Mouse (Mus musculus) left cerebral cortex, postnatal 4 days (tissue): Measurements from ENCODE around the gene Pml. TPM values are rescaled to one million over a fixed set of nuclear protein-coding genes. Genes with fewer than 3 reads are reported as not detected.

Source experiments
- DNase-seq: peaks from one replicate; pipeline ENCODE4 v3.0.0-alpha.2; 2022
- intact Hi-C: fragments of 180-260 bp; cut with DNase I; formaldehyde crosslinking; loops from one replicate; pipeline ENCODE4 v1.15.1; 2025
- total RNA-seq, 2 experiments: library from RNA; stranded (reverse); gene quantifications; 2 replicates each; pipeline ENCODE4 v1.2.3; 2021

Gene Pml
- total RNA-seq, 2 experiments from 2014 or later: 11.3 to 14.7 TPM

DNA sequence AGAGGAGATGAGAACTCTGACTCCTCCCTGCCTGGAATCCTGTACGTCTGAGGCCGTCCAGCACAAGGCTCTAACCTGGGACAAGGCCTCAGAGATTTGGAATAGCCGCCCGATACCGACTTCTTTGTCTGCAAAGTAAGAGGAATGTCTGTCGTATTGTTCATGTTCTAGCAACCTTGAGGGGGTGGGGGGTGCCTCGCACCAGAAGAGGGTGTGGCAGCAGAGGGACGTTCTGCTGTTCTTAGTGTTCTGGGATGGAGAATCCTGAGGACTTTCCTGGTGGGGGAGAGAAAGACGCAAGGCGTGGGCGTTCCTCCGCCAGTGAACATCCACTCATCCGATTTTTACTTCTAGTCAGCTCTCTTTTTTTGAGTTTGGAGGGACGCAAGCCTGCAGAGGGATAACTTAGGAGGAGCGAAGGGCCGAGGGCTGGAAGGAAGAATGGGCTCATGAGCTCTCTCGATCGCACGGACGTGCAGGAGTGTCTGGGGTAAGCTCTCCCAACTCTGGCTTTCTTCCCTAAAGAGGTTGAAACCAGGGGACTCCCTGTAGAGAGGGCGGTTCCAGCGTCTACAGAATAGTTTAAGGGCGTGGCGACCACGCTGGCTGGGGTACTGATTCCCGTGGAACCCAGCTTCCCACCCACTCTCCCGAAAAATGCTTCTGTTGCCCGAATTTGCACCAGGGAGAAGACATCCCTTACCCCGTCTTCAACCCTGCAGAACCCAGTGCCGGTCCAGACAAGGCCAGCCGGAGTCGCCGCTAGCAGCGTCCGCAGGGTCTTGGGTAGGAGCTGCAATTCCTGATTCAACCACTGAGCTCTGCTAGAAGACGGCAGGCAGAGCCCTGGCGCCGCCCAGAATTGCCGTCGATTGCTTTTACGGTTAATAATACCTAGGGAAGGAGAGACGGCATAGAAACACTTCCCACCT lies 45.8 kb downstream of the Pml start, which contains the start of the genes Islr and Islr2:
Gene Islr, minus strand, starts transcription at position 791 of the 932 bp plus-strand sequence.
Gene Islr2, minus strand, starts transcription at position 804 of the 932 bp plus-strand sequence.
- intact Hi-C loops: loop anchor here (5.0 kb wide), 1 partner anchor 151 kb away; no protein-coding TSS in a partner anchor
- DNase-seq: peak; percentile 78

- intact Hi-C loops: loop anchor here (5.0 kb wide), 1 partner anchor 151 kb away; no protein-coding TSS in a partner anchor
- DNase-seq: peak; percentile 49
These were observed 46.7 kb downstream of the Pml start for GRCm38 (mm10) chr9:58202676-58203453.

- intact Hi-C loops: loop anchor here (5.0 kb wide), 1 partner anchor 150 kb away; no protein-coding TSS in a partner anchor
These were observed 47.6 kb downstream of the Pml start for GRCm38 (mm10) chr9:58201861-58202549.

DNA sequence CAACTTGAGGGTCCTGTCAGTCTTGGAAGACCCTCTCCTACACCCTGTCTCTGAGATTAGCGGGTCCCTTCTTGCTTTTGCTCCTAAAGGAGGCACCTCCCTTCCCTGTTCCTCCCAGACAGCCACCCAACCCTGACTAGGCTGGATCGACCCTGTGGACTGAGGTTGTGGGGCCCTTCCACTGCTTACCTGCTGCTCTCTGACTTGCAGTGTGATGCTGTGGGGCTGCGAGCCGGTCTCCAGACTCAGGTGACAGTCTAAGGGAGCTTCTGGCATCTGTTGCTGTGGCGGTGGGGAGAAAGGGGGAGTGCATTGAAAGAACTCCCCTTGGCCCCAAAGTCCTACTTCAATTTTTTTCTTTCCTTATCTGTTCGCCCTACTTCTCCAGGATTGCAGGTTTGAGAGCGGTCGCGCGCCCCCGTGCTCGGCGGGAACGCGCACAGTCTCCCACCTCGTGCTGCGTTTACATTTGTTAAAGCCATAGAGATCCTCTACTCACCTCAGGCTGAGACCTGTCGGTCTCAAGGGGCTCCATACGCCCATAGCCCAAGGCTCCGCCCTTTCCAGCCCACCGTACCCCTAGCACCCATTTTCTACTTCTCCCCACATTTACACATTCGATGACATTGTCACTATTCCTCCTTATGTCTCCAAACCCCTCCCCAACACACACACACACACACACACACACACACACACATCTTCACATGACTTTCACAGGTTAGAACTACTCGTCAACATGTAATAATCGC lies 48.3 kb downstream of the Pml start:
- DNase-seq: no peak
- intact Hi-C loops: loop anchor here (5.0 kb wide), 1 partner anchor 149 kb away; no protein-coding TSS in a partner anchor

More at GRCm38 (mm10) chr9:58201861-58202549, 47.6 kb downstream of the Pml start:
- DNase-seq: peak; percentile 41

DNA sequence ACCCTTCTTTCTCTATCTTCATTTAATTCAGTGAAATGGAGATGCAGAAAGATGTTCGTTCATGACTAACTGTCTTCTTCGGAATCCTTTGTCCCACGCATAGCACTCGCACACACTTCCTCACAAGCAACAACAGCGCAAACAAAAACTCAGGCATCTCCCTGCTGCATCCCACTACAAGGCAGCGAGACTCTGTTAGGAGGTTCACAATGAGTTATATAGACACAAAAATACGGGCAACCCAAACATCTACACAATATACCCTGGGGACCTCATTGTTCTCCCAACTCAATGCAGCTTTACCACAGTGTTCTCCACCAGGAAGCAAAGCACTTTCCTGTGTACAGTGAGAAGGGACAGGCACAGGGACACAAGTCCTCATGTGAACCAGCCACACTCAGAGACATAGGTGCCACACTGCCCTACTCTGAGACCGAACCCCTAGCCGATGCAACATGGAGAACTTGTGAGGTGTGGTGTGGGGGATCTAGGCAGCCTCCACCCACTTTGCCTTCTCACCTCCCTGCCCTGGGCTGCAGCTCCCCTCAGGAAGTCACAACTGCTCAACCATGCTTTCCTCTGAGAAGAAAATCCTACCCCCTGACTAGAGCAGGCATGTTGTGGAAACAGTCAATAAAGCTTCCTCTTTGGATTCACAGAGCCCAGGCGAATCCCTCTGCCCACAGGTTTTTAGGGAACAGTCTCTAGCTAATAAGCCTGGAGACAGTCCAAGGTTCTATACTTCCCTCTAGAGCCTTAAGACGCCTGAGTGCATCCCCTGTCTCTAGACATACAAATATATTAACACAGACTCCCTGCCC lies 49.1 kb downstream of the Pml start:
- no peak for DNase-seq
- intact Hi-C loops: loop anchor here (5.0 kb wide), 1 partner anchor 148 kb away; no protein-coding TSS in a partner anchor

DNA sequence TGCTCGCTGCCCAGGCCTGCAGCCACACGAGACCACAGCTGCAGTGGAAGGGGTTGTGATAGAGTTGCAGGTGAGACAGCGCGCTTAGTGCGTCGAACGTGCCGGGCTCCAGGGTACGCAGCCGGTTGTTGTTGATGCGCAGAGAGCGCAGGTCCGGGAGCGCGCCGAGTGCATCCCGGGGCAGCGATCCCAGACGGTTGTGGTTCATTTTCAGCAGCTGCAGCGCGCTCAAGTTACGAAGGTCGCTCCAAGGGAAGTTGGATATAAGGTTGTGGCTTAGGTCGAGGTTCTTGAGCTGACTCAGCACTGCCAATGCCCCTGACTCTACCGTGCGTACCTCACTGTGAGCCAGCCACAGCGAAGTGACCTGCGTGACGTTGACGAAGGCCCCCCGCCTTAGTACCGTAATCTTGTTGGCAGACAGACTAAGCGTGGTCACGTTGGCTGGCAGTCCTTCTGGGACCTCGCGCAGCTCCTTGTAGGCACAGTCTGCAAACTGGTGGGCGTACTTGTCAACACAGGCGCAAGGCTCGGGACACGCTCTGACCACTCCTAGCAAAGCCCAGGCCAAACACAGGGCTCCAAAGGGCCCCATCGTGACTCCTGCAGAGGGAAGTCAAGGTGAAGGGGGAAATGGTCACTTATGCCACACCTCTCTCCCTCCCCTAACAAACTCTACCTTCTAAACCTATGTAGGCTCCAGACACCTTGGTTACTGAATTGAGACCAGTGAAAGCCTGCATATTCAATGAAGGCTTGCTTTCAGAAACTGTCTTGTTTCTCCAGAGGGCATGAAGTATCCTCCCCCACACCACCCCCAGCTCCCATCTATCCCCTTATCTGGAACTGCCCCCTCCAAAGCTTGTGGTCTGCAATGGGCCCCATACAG lies 50.0 kb downstream of the Pml start:
- peak; percentile 48 for DNase-seq
- intact Hi-C loops: loop anchor here (5.0 kb wide), 1 partner anchor 147 kb away; no protein-coding TSS in a partner anchor

GRCm38 (mm10) chr9:58198801-58199371 lies 50.7 kb downstream of the Pml start:
- DNase-seq: peak; percentile 79
- intact Hi-C loops: no loop called here

- peak; percentile 78 for DNase-seq
These were observed 51.5 kb downstream of the Pml start for GRCm38 (mm10) chr9:58197781-58198701.

GRCm38 (mm10) chr9:58196610-58197567 lies 52.7 kb downstream of the Pml start:
- DNase-seq: no peak
- intact Hi-C loops: no loop called here

More at GRCm38 (mm10) chr9:58197781-58198701, 51.5 kb downstream of the Pml start:
- intact Hi-C loops: no loop called here

- no peak for DNase-seq
- intact Hi-C loops: no loop called here
These were observed 53.4 kb downstream of the Pml start for GRCm38 (mm10) chr9:58196141-58196540.

GRCm38 (mm10) chr9:58195671-58196070 lies 53.9 kb downstream of the Pml start:
- intact Hi-C loops: no loop called here
- no peak for DNase-seq

DNA sequence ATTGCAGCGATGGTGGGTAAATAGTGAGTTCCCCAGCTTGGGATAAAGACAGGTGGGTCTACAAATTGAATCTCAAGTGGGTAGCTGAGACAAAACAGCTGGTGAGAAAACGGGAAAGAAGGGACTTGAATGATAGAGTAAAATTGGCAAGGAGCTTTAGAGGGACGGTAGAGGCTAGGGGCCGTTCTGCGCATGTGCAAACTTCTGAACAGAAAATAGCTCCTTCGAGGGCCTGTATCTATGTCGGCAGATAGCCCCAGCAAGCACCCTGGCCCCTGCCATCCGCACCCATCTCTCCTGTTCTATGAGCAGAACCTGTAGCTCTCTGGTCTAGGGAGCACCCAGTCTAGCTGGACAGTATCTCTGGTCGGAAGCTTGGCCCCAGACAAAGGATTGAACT lies 55.4 kb downstream of the Pml start:
- no peak for DNase-seq
- intact Hi-C loops: no loop called here

DNA sequence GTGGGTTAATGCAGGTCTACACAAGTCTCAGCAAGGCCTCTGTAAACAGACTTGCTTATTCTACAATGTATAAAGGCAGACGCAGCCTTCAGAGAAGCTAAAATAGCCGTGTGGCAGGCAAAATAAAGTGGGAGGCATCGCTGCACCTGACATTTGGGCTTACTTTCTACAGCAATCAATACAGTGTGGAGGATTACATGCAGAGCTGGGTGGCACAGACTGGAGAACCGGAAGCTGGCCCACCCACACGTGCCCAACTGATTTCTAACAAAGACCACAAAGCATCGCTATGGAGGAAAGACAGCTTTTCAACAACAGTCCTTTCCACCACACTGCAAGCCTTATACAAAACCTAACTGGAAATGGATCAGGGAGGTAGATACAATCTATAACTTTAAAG lies 65.1 kb downstream of the Pml start:
- DNase-seq: no peak

DNA sequence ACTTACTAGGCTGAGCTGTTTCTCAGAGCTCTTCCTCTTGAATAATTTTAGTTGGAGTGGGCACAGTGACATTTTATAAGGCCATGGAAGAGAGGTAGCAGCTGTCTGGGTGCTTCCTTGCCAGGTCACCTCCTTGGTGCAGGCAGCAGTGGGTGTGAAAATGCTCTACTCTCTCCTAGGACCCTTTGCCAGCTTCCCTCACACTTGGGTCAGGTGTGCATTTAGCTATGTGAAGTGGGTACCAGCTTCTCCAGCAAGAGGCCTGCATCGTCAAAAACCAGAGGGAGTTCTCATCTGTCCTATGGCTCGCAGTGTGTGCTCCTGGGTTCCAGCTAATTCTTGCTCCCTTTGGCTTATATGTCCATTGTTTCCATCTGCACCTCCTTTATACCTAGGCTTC lies 70.2 kb downstream of the Pml start:
- no peak for DNase-seq
- intact Hi-C loops: no loop called here

More for the DNA sequence above, 65.1 kb downstream of the Pml start:
- intact Hi-C loops: no loop called here

- DNase-seq: no peak
- intact Hi-C loops: no loop called here
These were observed 72.4 kb downstream of the Pml start for GRCm38 (mm10) chr9:58177165-58177564.
